Mouse (Mus musculus) CH12.LX (cell line): ENCODE results near the gene Medag. TPM values are rescaled to one million over a fixed set of nuclear protein-coding genes. Genes with fewer than 3 reads are reported as not detected.

Source experiments
- DNase-seq: peaks from one replicate; pipeline ENCODE4 v3.0.0-alpha.2; 2013; ENCODE audit errors: extremely low read depth
- H3K27ac ChIP-seq: 2 replicates; pipeline ENCODE4 v1.5.1; 2012; ENCODE audit warnings: low read depth, mild to moderate bottlenecking, control low read depth, moderate library complexity; ENCODE audit not compliant: insufficient read depth
- H3K27me3 ChIP-seq: replicated peaks from 2 replicates; pipeline ENCODE3; 2012; ENCODE audit warnings: inconsistent platforms
- H3K36me3 ChIP-seq, 2 experiments: replicated peaks in 1 of 2; 2 replicates each; pipeline versions ENCODE3 to v1.6.1; 2012; ENCODE audit warnings: inconsistent platforms in 1 of 2, low read length in 1 of 2, mild to moderate bottlenecking in 1 of 2, mixed read lengths in 1 of 2, moderate library complexity in 1 of 2; ENCODE audit not compliant: control insufficient read depth in 1 of 2, insufficient read depth in 1 of 2
- H3K4me1 ChIP-seq, 2 experiments: 2 replicates each; pipeline ENCODE4 v1.6.1; 2012; ENCODE audit warnings: inconsistent platforms in 1 of 2, moderate library complexity in 1 of 2; ENCODE audit not compliant: insufficient read depth in 2 of 2, control insufficient read depth in 1 of 2
- H3K4me2 ChIP-seq: 2 replicates; pipeline ENCODE4 v1.6.1; 2012; ENCODE audit warnings: low read depth, mild to moderate bottlenecking, control low read depth; ENCODE audit not compliant: poor library complexity, insufficient read depth, severe bottlenecking
- H3K4me3 ChIP-seq, 3 experiments: fragments of 150-350 bp in 1 of 3; sonication (generic) in 1 of 3; replicated peaks in 1 of 3; 2 replicates each; pipeline versions ENCODE3 to v1.5.1; 2011 to 2012; ENCODE audit warnings: low read depth in 2 of 3, low read length in 2 of 3, mild to moderate bottlenecking in 2 of 3, moderate library complexity in 2 of 3, control low read depth in 1 of 3, improper control_type of control experiment in 1 of 3, inconsistent platforms in 1 of 3, mixed read lengths in 1 of 3; ENCODE audit not compliant: poor library complexity in 1 of 3
- H3K79me2 ChIP-seq: replicated peaks from 2 replicates; pipeline ENCODE4 v1.6.1; 2012; ENCODE audit warnings: mild to moderate bottlenecking, moderate library complexity; ENCODE audit not compliant: control insufficient read depth, poor library complexity, insufficient read depth, severe bottlenecking; ENCODE audit errors: extremely low read depth
- H3K9ac ChIP-seq: 2 replicates; pipeline ENCODE4 v1.6.1; 2012; ENCODE audit warnings: low read depth, mild to moderate bottlenecking, control low read depth, moderate library complexity; ENCODE audit not compliant: insufficient read depth
- H3K9me3 ChIP-seq: replicated peaks from 2 replicates; pipeline ENCODE3; 2012; ENCODE audit warnings: low read length, inconsistent platforms, mixed read lengths
- CHD2 ChIP-seq: IDR thresholded peaks from 2 replicates; pipeline ENCODE4 v1.6.1; 2011; ENCODE audit warnings: low read length, improper control_type of control experiment
- CTCF ChIP-seq, 2 experiments: IDR thresholded peaks in 1 of 2; conservative IDR thresholded peaks in 1 of 2; 2 replicates each; pipeline ENCODE4 v1.5.1; 2011 to 2012; ENCODE audit warnings: low read depth in 2 of 2, low read length in 2 of 2, improper control_type of control experiment in 1 of 2, inconsistent platforms in 1 of 2, mild to moderate bottlenecking in 1 of 2, moderate library complexity in 1 of 2
- ELF1 ChIP-seq: IDR thresholded peaks from 2 replicates; pipeline ENCODE4 v1.6.1; 2014; ENCODE audit warnings: low read depth, mild to moderate bottlenecking, inconsistent platforms, low read length, improper control_type of control experiment
- ETS1 ChIP-seq: conservative IDR thresholded peaks from 2 replicates; pipeline ENCODE4 v1.6.1; 2012; ENCODE audit warnings: low read depth, mild to moderate bottlenecking, inconsistent platforms, low read length, improper control_type of control experiment, moderate library complexity
- HCFC1 ChIP-seq: IDR thresholded peaks from 2 replicates; pipeline ENCODE4 v1.6.1; 2012; ENCODE audit warnings: low read depth, mild to moderate bottlenecking, inconsistent platforms, low read length, improper control_type of control experiment
- IRF4 ChIP-seq: IDR thresholded peaks from 2 replicates; pipeline ENCODE4 v1.6.1; 2014; ENCODE audit warnings: low read depth, mild to moderate bottlenecking, inconsistent platforms, low read length, improper control_type of control experiment
- JUN ChIP-seq: IDR thresholded peaks from 2 replicates; pipeline ENCODE4 v1.6.1; 2011; ENCODE audit warnings: low read depth, mild to moderate bottlenecking, low read length, improper control_type of control experiment, moderate library complexity; ENCODE audit not compliant: insufficient read depth
- KAT2A ChIP-seq: IDR thresholded peaks from 2 replicates; pipeline ENCODE4 v1.6.1; 2012; ENCODE audit warnings: low read length, improper control_type of control experiment, inconsistent platforms; ENCODE audit not compliant: insufficient replicate concordance
- MAFK ChIP-seq: IDR thresholded peaks from 2 replicates; pipeline ENCODE4 v1.6.1; 2011; ENCODE audit warnings: low read length, improper control_type of control experiment; ENCODE audit not compliant: insufficient replicate concordance
- MAX ChIP-seq: IDR thresholded peaks from 2 replicates; pipeline ENCODE4 v1.6.1; 2011; ENCODE audit warnings: low read length, improper control_type of control experiment
- MXI1 ChIP-seq: IDR thresholded peaks from 2 replicates; pipeline ENCODE4 v1.6.1; 2011; ENCODE audit warnings: mild to moderate bottlenecking, low read depth, low read length, improper control_type of control experiment
- MYC ChIP-seq: IDR thresholded peaks from 2 replicates; pipeline ENCODE4 v1.6.1; 2011; ENCODE audit warnings: low read depth, mild to moderate bottlenecking, improper control_type of control experiment, low read length
- NELFE ChIP-seq: IDR thresholded peaks from 2 replicates; pipeline ENCODE4 v1.6.1; 2011; ENCODE audit warnings: low read depth, low read length, improper control_type of control experiment
- PAX5 ChIP-seq: IDR thresholded peaks from 2 replicates; pipeline ENCODE4 v1.6.1; 2012; ENCODE audit warnings: low read length, inconsistent platforms, mixed read lengths
- POLR2AphosphoS2 ChIP-seq: IDR thresholded peaks from 2 replicates; pipeline ENCODE4 v1.6.1; 2011; ENCODE audit warnings: low read depth, low read length, improper control_type of control experiment
- RAD21 ChIP-seq: IDR thresholded peaks from 2 replicates; pipeline ENCODE4 v1.6.1; 2011; ENCODE audit warnings: low read depth, mild to moderate bottlenecking, low read length, improper control_type of control experiment, moderate library complexity
- RCOR1 ChIP-seq: conservative IDR thresholded peaks from 2 replicates; pipeline ENCODE4 v1.6.1; 2012; ENCODE audit warnings: low read depth, mild to moderate bottlenecking, inconsistent platforms, low read length, improper control_type of control experiment
- SMC3 ChIP-seq: IDR thresholded peaks from 2 replicates; pipeline ENCODE4 v1.6.1; 2011; ENCODE audit warnings: low read depth, low read length, improper control_type of control experiment
- TBP ChIP-seq: conservative IDR thresholded peaks from 2 replicates; pipeline ENCODE4 v1.6.1; 2011; ENCODE audit warnings: low read depth, low read length, improper control_type of control experiment
- TCF12 ChIP-seq: IDR thresholded peaks from 2 replicates; pipeline ENCODE4 v1.6.1; 2014; ENCODE audit warnings: low read depth, mild to moderate bottlenecking, inconsistent platforms, low read length, improper control_type of control experiment
- USF1 ChIP-seq: IDR thresholded peaks from 2 replicates; pipeline ENCODE4 v1.6.1; 2014; ENCODE audit warnings: low read depth, mild to moderate bottlenecking, inconsistent platforms, low read length, improper control_type of control experiment
- USF2 ChIP-seq: conservative IDR thresholded peaks from 2 replicates; pipeline ENCODE4 v1.6.1; 2011; ENCODE audit warnings: low read depth, low read length, improper control_type of control experiment
- ZC3H11A ChIP-seq: IDR thresholded peaks from 2 replicates; pipeline ENCODE4 v1.6.1; 2012; ENCODE audit warnings: low read depth, mild to moderate bottlenecking, inconsistent platforms, low read length, improper control_type of control experiment
- ZKSCAN1 ChIP-seq: IDR thresholded peaks from 2 replicates; pipeline ENCODE4 v1.6.1; 2012; ENCODE audit warnings: low read depth, inconsistent platforms, low read length, improper control_type of control experiment, borderline replicate concordance
- ZNF384 ChIP-seq: IDR thresholded peaks from 2 replicates; pipeline ENCODE4 v1.6.1; 2012; ENCODE audit warnings: low read depth, low read length, improper control_type of control experiment, inconsistent platforms
- dilution Hi-C: fragments of 300-500 bp; cut with MboI; formaldehyde crosslinking; loops from 2 replicates; pipeline ENCODE4 v1.14.3; 2020; ENCODE audit warnings: low sequenced_read_pairs; ENCODE audit not compliant: extremely low pct_unique_long_range_greater_than_20kb, extremely low pct_ligation_motif_present
- in situ Hi-C: fragments of 300-500 bp; cut with MboI; formaldehyde crosslinking; loops from 3 replicates; pipeline ENCODE4 v1.14.3; 2019; ENCODE audit warnings: low sequenced_read_pairs, low pct_ligation_motif_present, low pct_unique_long_range_greater_than_20kb, mixed read lengths
- polyA plus RNA-seq: library from polyadenylated mRNA; unstranded; fragments of >175 nt; gene quantifications from 2 replicates; pipeline ENCODE4 v1.2.1, GENCODE M21; 2012; ENCODE audit warnings: low read depth; ENCODE audit not compliant: insufficient read length
- total RNA-seq, 2 experiments: library from RNA; depleted of rRNA; stranded (reverse); fragments of 300-350 nt in 1 of 2; fragments of >200 nt in 1 of 2; gene quantifications; 2 replicates each; pipeline ENCODE4 v1.2.3; 2012 to 2014

Medag gene
- total and polyA plus RNA-seq, 3 experiments, result not detected

DNA sequence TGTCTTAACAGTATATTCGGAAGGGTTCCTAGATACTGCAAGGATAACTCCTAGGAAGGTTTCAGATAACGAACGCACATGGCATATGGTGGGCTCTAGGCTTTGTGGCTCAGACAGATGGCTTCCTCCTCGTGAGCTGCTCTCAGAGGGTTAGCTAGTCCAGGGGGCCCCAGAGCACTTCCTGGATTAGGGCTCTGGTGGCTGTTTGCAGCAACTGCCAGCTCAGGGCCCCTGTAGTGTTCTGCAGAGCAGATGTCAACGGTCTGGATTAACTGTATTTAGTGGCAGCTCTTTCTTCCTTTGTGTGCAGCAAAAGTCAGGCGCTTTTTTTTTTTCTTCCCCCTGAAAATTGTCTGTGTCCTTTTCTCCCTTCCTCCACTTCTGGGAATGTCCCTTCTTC is 16.8 kb downstream of the Medag start:
- dilution Hi-C loops (no loop called here), in situ Hi-C loops (no loop called here)
- Histone ChIP-seq H3K4me1 (peaks cover 0 to 33% of the 10 kb centered on the region in 2 experiments; a peak in 3 of 4 replicates), H3K4me3 (no peak overlapping the region), H3K36me3 (no peaks in the 10 kb centered on the region), H3K4me2 (0 out of 2 replicates have a peak overlapping the region, but pooled peaks have one; percentile 40), H3K9me3 (no peaks in the 10 kb centered on the region), H3K9ac (no peak overlapping the region), H3K27me3 (peaks cover 1% of the 10 kb centered on the region), H3K27ac (no peak overlapping the region), H3K79me2 (no peaks in the 10 kb centered on the region)
- peak; percentile 40 for DNase-seq
- TF ChIP-seq ZNF384, result 0 out of 2 replicates have a peak, but pooled peaks have one; percentile 7
- TF ChIP-seq JUN, result no peak
- TF ChIP-seq ZC3H11A, result no peak
- no peak for TF ChIP-seq USF2
- no peak for TF ChIP-seq POLR2AphosphoS2
- TF ChIP-seq MXI1, result no peak
- TF ChIP-seq ELF1, result peak; percentile 62
- no peak for TF ChIP-seq MYC

DNA sequence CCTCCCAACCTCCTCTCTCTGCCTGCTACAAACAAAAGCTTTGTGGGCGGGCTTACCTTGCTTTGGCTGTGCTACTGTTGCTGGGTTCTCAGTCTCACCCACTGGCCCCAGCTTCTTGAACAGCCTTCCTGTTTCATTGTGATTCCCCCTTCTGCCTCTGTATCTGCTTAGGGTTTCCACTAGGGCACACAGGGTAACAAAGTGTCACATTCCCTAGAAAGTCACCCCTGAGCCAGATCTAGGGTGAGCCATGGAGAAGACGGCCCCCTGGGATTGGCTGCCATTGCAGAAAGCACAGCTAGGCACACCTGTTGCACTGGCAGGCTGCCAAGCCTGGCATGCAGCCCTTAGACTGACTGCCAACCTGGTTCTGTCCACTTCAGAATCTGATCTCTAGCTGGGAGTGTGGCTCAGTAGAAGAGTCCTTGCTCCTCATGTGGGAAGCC is 17.3 kb downstream of the Medag start:
- H3K27me3 ChIP-seq, result peaks cover 1% of the 10 kb centered on the region
- no peak overlapping the region for H3K4me2 ChIP-seq
- H3K9ac ChIP-seq, result no peak overlapping the region
- peaks cover 0 to 33% of the 10 kb centered on the region in 2 experiments; a peak in 3 of 4 replicates for H3K4me1 ChIP-seq
- H3K27ac ChIP-seq, result no peak overlapping the region
- in situ Hi-C loops, result no loop called here
- H3K36me3 ChIP-seq, result no peaks in the 10 kb centered on the region
- no peaks in the 10 kb centered on the region for H3K9me3 ChIP-seq
- H3K79me2 ChIP-seq, result no peaks in the 10 kb centered on the region
- DNase-seq, result peak; percentile 29
- H3K4me3 ChIP-seq, result no peak overlapping the region
- TF ChIP-seq POLR2AphosphoS2 (no peak), RCOR1 (no peak), NELFE (no peak), JUN (no peak), SMC3 (no peak), USF1 (no peak), CTCF (conservative IDR thresholded peaks at IDR 0.05 in 1 of 2, IDR thresholded peaks at IDR 0.05 in 1 of 2; ENCODE audit: low read depth in 2 of 2, low read length in 2 of 2) (no peak), USF2 (no peak)
- dilution Hi-C loops, result no loop called here

GRCm38 (mm10) chr5:149429541-149429940 is 18.0 kb downstream of the Medag start:
- in situ Hi-C loops (no loop called here), dilution Hi-C loops (no loop called here)
- no peak overlapping the region for H3K9ac ChIP-seq
- H3K27ac ChIP-seq, result no peak overlapping the region
- no peak for DNase-seq
- H3K36me3 ChIP-seq, result no peaks in the 10 kb centered on the region
- no peaks in the 10 kb centered on the region for H3K9me3 ChIP-seq
- TF ChIP-seq HCFC1 (no peak), IRF4 (no peak), MAFK (no peak), JUN (no peak), MXI1 (no peak), MAX (no peak), KAT2A (no peak), CHD2 (no peak), RAD21 (no peak), ZC3H11A (no peak), TBP (no peak), TCF12 (no peak), PAX5 (no peak), USF2 (no peak), ZKSCAN1 (no peak), ETS1 (no peak)
- no peaks in the 10 kb centered on the region for H3K27me3 ChIP-seq
- H3K4me2 ChIP-seq, result no peak overlapping the region
- no peaks in the 10 kb centered on the region for H3K79me2 ChIP-seq
- H3K4me3 ChIP-seq, result no peak overlapping the region
- peaks cover 0 to 33% of the 10 kb centered on the region in 2 experiments; a peak in 3 of 4 replicates for H3K4me1 ChIP-seq
